15 mouse cellular contexts compared by ENCODE assay signal in genomic region chr9:35439062-35439442, GRCm38 (mm10). TPM values are rescaled to one million over a fixed set of nuclear protein-coding genes. Genes with fewer than 3 reads are reported as not detected.
DNase-seq lines count a peak whose midpoint lies in the region; ATAC-seq and TF ChIP-seq lines count a peak whose summit lies in the region.
"Had no signal": no experiment of that assay in that cellular context is flagged by ENCODE, and none has a peak within 500 bp of the region (broad histone marks: within the 10 kb centered on the region; RNA-seq: fewer than 3 reads in every experiment).

No protein-coding gene starts in this region.

- H3K4me2 ChIP-seq in hindbrain, postnatal 0 days (ENCODE audit: low read depth, low read length), result no peak overlapping the region
- H3K4me2 ChIP-seq in hindbrain, embryonic 16.5 days (ENCODE audit: low read length), result no peak overlapping the region
- H3K4me2 ChIP-seq in neural tube, embryonic 15.5 days, result no peak overlapping the region
- H3K4me2 ChIP-seq: limb, embryonic 15.5 days had no signal

- no peak for TF ChIP-seq CTCF in hindbrain, postnatal 0 days (IDR thresholded peaks at IDR 0.05; ENCODE audit: low read depth)
- TF ChIP-seq CTCF in cerebellum, adult 2 months (IDR thresholded peaks at IDR 0.05; ENCODE audit: borderline replicate concordance, insufficient read depth, low read depth, low read length), result no peak

- no peaks in the 10 kb centered on the region for H3K36me3 ChIP-seq in hindbrain, postnatal 0 days (ENCODE audit: insufficient read depth, low read length)
- no peaks in the 10 kb centered on the region for H3K36me3 ChIP-seq in hindbrain, embryonic 16.5 days (ENCODE audit: control insufficient read depth, insufficient read depth, low read length)
- no peaks in the 10 kb centered on the region for H3K36me3 ChIP-seq in neural tube, embryonic 15.5 days
- H3K36me3 ChIP-seq: hindbrain, embryonic 10.5 days; limb, embryonic 15.5 days had no signal

- no peaks in the 10 kb centered on the region for H3K27me3 ChIP-seq in hindbrain, postnatal 0 days (ENCODE audit: insufficient read depth, low read length)
- H3K27me3 ChIP-seq in hindbrain, embryonic 16.5 days (replicated peaks; ENCODE audit: control insufficient read depth, insufficient read depth, low read length), result no peaks in the 10 kb centered on the region
- no peaks in the 10 kb centered on the region for H3K27me3 ChIP-seq in cerebellum, adult 2 months (ENCODE audit: control insufficient read depth, insufficient read depth, low read length)
- H3K27me3 ChIP-seq in neural tube, embryonic 15.5 days (replicated peaks), result no peaks in the 10 kb centered on the region
- H3K27me3 ChIP-seq: limb, embryonic 15.5 days had no signal

- H3K4me3 ChIP-seq in hindbrain, postnatal 0 days (ENCODE audit: low read length), result no peak overlapping the region
- no peak overlapping the region for H3K4me3 ChIP-seq in hindbrain, embryonic 16.5 days (ENCODE audit: low read length)
- no peak overlapping the region for H3K4me3 ChIP-seq in cerebellum, adult 2 months (replicated peaks; ENCODE audit: insufficient read depth, low read depth, low read length)
- H3K4me3 ChIP-seq in neural tube, embryonic 15.5 days (replicated peaks), result no peak overlapping the region
- H3K4me3 ChIP-seq: hindbrain, embryonic 10.5 days; limb, embryonic 15.5 days had no signal

- ATAC-seq in hindbrain, postnatal 0 days, result no peak
- ATAC-seq in hindbrain, embryonic 16.5 days, result no peak
- ATAC-seq in neural tube, embryonic 15.5 days (ENCODE audit: low FRiP score), result 0 out of 2 replicates have a peak, but pooled peaks have one; percentile 32
- ATAC-seq: CD4-positive, CD25-positive, alpha-beta regulatory T cell, adult 4 months had no signal

- TF ChIP-seq POLR2A in cerebellum, adult 2 months (IDR thresholded peaks at IDR 0.05; ENCODE audit: borderline replicate concordance, insufficient read depth, low read length), result no peak

- H3K9me3 ChIP-seq in hindbrain, postnatal 0 days (ENCODE audit: low read length), result no peaks in the 10 kb centered on the region
- no peaks in the 10 kb centered on the region for H3K9me3 ChIP-seq in hindbrain, embryonic 16.5 days (ENCODE audit: control insufficient read depth, low read length)
- no peaks in the 10 kb centered on the region for H3K9me3 ChIP-seq in neural tube, embryonic 15.5 days (replicated peaks)
- H3K9me3 ChIP-seq: hindbrain, embryonic 10.5 days; limb, embryonic 15.5 days had no signal

- DNase-seq in hindbrain, postnatal 0 days (ENCODE audit: low spot score), result peak; percentile 37
- peak; percentile 57 to 79 for DNase-seq in cerebellum, adult 2 months
- DNase-seq in frontal cortex, adult 2 months (ENCODE audit: extremely low spot score in 1 of 2, low spot score in 1 of 2), result peak; percentile 64 to 82
- DNase-seq in adrenal gland, postnatal 36 days, result no peak
- DNase-seq in gastrocnemius, adult 8-10 months (ENCODE audit: low spot score in 2 of 2), result no peak
- DNase-seq: adrenal gland, adult 2 months; lung, postnatal 10 days; midbrain, embryonic 14.5 days; thymus, adult 2 months had no signal

- no peaks in the 10 kb centered on the region for H3K4me1 ChIP-seq in hindbrain, postnatal 0 days (ENCODE audit: insufficient read depth, low read length)
- H3K4me1 ChIP-seq in hindbrain, embryonic 16.5 days (ENCODE audit: control insufficient read depth, insufficient read depth, low read depth, low read length), result 0 out of 2 replicates have a peak, but pooled peaks cover 3% of the 10 kb centered on the region
- peaks cover 13% of the 10 kb centered on the region for H3K4me1 ChIP-seq in cerebellum, adult 2 months (ENCODE audit: control insufficient read depth, insufficient read depth, low read length)
- peaks cover 36% of the 10 kb centered on the region for H3K4me1 ChIP-seq in neural tube, embryonic 15.5 days

- H3K27ac ChIP-seq in hindbrain, postnatal 0 days, result 0 out of 2 replicates have a peak overlapping the region, but pooled peaks have one; percentile 36
- no peak overlapping the region for H3K27ac ChIP-seq in hindbrain, embryonic 16.5 days (ENCODE audit: low read depth, low read length)
- peak overlapping the region; percentile 76; the same call in 1 of the 2 replicates for H3K27ac ChIP-seq in cerebellum, adult 2 months (ENCODE audit: insufficient read depth, low read length)
- 0 out of 2 replicates have a peak overlapping the region, but pooled peaks have one; percentile 24 for H3K27ac ChIP-seq in neural tube, embryonic 15.5 days (replicated peaks)
- H3K27ac ChIP-seq: hindbrain, embryonic 10.5 days; kidney, postnatal 0 days; limb, embryonic 15.5 days had no signal

- H3K9ac ChIP-seq in hindbrain, postnatal 0 days (replicated peaks; ENCODE audit: low read length), result no peak overlapping the region
- no peak overlapping the region for H3K9ac ChIP-seq in hindbrain, embryonic 16.5 days (ENCODE audit: low read depth, low read length)
- H3K9ac ChIP-seq in neural tube, embryonic 15.5 days (replicated peaks), result no peak overlapping the region
- H3K9ac ChIP-seq: limb, embryonic 15.5 days had no signal

- WGBS in hindbrain, postnatal 0 days, result 55% methylated on average over 6 of the region's 6 CpGs
- WGBS in hindbrain, embryonic 16.5 days, result 68% methylated on average over 6 of the region's 6 CpGs
- 28% methylated on average over 6 of the region's 6 CpGs for WGBS in cerebellum, adult 2 months
- WGBS in neural tube, embryonic 15.5 days, result 43% methylated on average over 6 of the region's 6 CpGs

RNA-seq across cellular contexts. Expression of gene Cdon, which starts 18.1 kb away (rescaled TPM):
- total RNA-seq in hindbrain, postnatal 0 days (2014; rRNA removed), result 10.6 and 11.1 TPM in 2 replicates
- 1.0 and 1.7 TPM in 2 replicates for polyA plus RNA-seq in hindbrain, postnatal 0 days (2015; fragmentation: Nextera tagmentation; extraction: Ambion mirVana)
- 2.9 and 3.7 TPM in 2 replicates for polyA plus RNA-seq in hindbrain, embryonic 16.5 days (2015; fragmentation: Nextera tagmentation; extraction: Ambion mirVana)
- polyA plus RNA-seq in cerebellum, adult 2 months (2012; rRNA removed), result 13.2 and 15.6 TPM in 2 replicates
- 5.6 and 7.3 TPM in 2 replicates for polyA plus RNA-seq in frontal cortex, adult 2 months (2012; rRNA removed)
- polyA plus RNA-seq in neural tube, embryonic 15.5 days (2015; fragmentation: Nextera tagmentation; extraction: Ambion mirVana), result 3.3 and 3.6 TPM in 2 replicates
- total RNA-seq in adrenal gland, postnatal 36 days (2021), result 10 to 100 TPM; 14.2 to 17.9 TPM
- 10 to 100 TPM; 12.1 to 14.2 (median 13.1) TPM for total RNA-seq in gastrocnemius, adult 8-10 months (2022)

Comparison
In these comparisons a context has a peak if more than half of its experiments do, and no peak if none do; other contexts are left out.
1. DNase-seq: peak in hindbrain, postnatal 0 days (single experiment), cerebellum, adult 2 months (2 of 2) and frontal cortex, adult 2 months (2 of 2); none in adrenal gland, postnatal 36 days (0 of 2) and gastrocnemius, adult 8-10 months (0 of 2).